Mouse (Mus musculus) sigmoid colon, adult 10 weeks (tissue): ENCODE results near the gene Kcnj12. TPM values are rescaled to one million over a fixed set of nuclear protein-coding genes. Genes with fewer than 3 reads are reported as not detected.

Source experiments
- polyA plus RNA-seq: library from polyadenylated mRNA; stranded (reverse); fragments of 350-450 nt; fragmentation: Illumina TruSeq; extraction: RNeasy Lipid Tissue Mini Kit (QIAGEN cat#74804); gene quantifications from one replicate; pipeline ENCODE4 v1.2.3, GENCODE M21; 2014; ENCODE audit warnings: low read depth, low replicate concordance

The Kcnj12 gene
- polyA plus RNA-seq, result not detected

GRCm38 (mm10) chr11:61022550-61023391 is at the start of gene Kcnj12:
Gene Kcnj12, plus strand, starts transcription at chr11:61022564.

Other genes with a start within 250 kb of the Kcnj12 start
- gene Top3a, start 245.2 kb upstream of the Kcnj12 start, polyA plus RNA-seq, result 3.5 TPM
- gene Smcr8, start 245.0 kb upstream of the Kcnj12 start, polyA plus RNA-seq, result 14.3 TPM
- 34.1 TPM for gene Shmt1, start 210.8 kb upstream of the Kcnj12 start, polyA plus RNA-seq
- 6.7 TPM for gene Dhrs7b, start 191.9 kb upstream of the Kcnj12 start, polyA plus RNA-seq
- gene Tmem11, start 143.3 kb upstream of the Kcnj12 start, polyA plus RNA-seq, result 12.9 TPM
- gene Natd1, start 107.8 kb upstream of the Kcnj12 start, polyA plus RNA-seq, result 1.3 TPM
- gene Map2k3, start 90.5 kb upstream of the Kcnj12 start, polyA plus RNA-seq, result 12.7 TPM
- gene Tnfrsf13b, start 104.2 kb downstream of the Kcnj12 start, polyA plus RNA-seq, result 4.3 TPM
- gene Usp22, start 152.5 kb downstream of the Kcnj12 start, polyA plus RNA-seq, result 19.2 TPM
- gene Aldh3a1, start 185.0 kb downstream of the Kcnj12 start, polyA plus RNA-seq, result 0.57 TPM
- gene Aldh3a2, start 244.9 kb downstream of the Kcnj12 start, polyA plus RNA-seq, result 105 TPM